ENCODE assay signal across 10 mouse cellular contexts in genomic region chr11:84181286-84181685, GRCm38 (mm10). TPM values are rescaled to one million over a fixed set of nuclear protein-coding genes. Genes with fewer than 3 reads are reported as not detected.
DNase-seq lines count a peak whose midpoint lies in the region; ATAC-seq and TF ChIP-seq lines count a peak whose summit lies in the region.
"Had no signal": no experiment of that assay in that cellular context is flagged by ENCODE, and none has a peak within 500 bp of the region (broad histone marks: within the 10 kb centered on the region; RNA-seq: fewer than 3 reads in every experiment).

No protein-coding gene starts in this region.

- no peaks in the 10 kb centered on the region for H3K9me3 ChIP-seq in erythroblast, embryonic 14.5 days (ENCODE audit: control insufficient read depth, low read length)
- no peaks in the 10 kb centered on the region for H3K9me3 ChIP-seq in CH12.LX (replicated peaks; ENCODE audit: low read length)
- no peaks in the 10 kb centered on the region for H3K9me3 ChIP-seq in hindbrain, embryonic 12.5 days (replicated peaks)

- no peak for TF ChIP-seq EP300 in CH12.LX (IDR thresholded peaks at IDR 0.05; ENCODE audit: low read length)

- peaks cover 39% of the 10 kb centered on the region for H3K79me2 ChIP-seq in CH12.LX (replicated peaks; ENCODE audit: control insufficient read depth, extremely low read depth, insufficient read depth, poor library complexity, severe bottlenecking)

- WGBS in hindbrain, embryonic 12.5 days: 74% methylated on average over 2 of the region's 2 CpGs
- WGBS in thymus, adult 2 months: 74% methylated on average over 2 of the region's 2 CpGs

- peak overlapping the region; percentile 85 for H3K9ac ChIP-seq in CH12.LX (ENCODE audit: insufficient read depth, low read depth)
- H3K9ac ChIP-seq in hindbrain, embryonic 12.5 days: no peak overlapping the region; the same call in 1 of the 2 replicates

- ATAC-seq in erythroblast, adult 5-6 weeks (replicated peaks; ENCODE audit: low FRiP score, poor library complexity, severe bottlenecking): no peak
- ATAC-seq in hindbrain, embryonic 12.5 days (ENCODE audit: low FRiP score): no peak

- peaks cover 39% of the 10 kb centered on the region for H3K4me1 ChIP-seq in erythroblast, embryonic 14.5 days (ENCODE audit: control insufficient read depth)
- peaks cover 6 to 38% of the 10 kb centered on the region in 2 experiments; a peak in 3 of 4 replicates for H3K4me1 ChIP-seq in CH12.LX (ENCODE audit: control insufficient read depth in 1 of 2, insufficient read depth in 2 of 2)
- peaks cover 17% of the 10 kb centered on the region for H3K4me1 ChIP-seq in hindbrain, embryonic 12.5 days
- H3K4me1 ChIP-seq in thymus, adult 2 months (replicated peaks; ENCODE audit: control insufficient read depth, insufficient read depth, low read length): peaks cover 4% of the 10 kb centered on the region; the same call in 1 of the 2 replicates

- peak overlapping the region; percentile 98 for H3K4me2 ChIP-seq in CH12.LX (ENCODE audit: insufficient read depth, low read depth, poor library complexity, severe bottlenecking)
- peak overlapping the region; percentile 61 for H3K4me2 ChIP-seq in hindbrain, embryonic 12.5 days (replicated peaks)

- no peak for TF ChIP-seq CTCF in CH12.LX (conservative IDR thresholded peaks at IDR 0.05 in 1 of 2, IDR thresholded peaks at IDR 0.05 in 1 of 2; ENCODE audit: low read depth in 2 of 2, low read length in 2 of 2)
- TF ChIP-seq CTCF in thymus, adult 2 months (IDR thresholded peaks at IDR 0.05; ENCODE audit: borderline replicate concordance, control insufficient read depth, extremely low read depth, insufficient read depth, low read length, poor library complexity): no peak

- dilution Hi-C loops in CH12.LX (cut with MboI; ENCODE audit: extremely low pct_ligation_motif_present, extremely low pct_unique_long_range_greater_than_20kb, low sequenced_read_pairs): no loop called here

- H3K27me3 ChIP-seq in erythroblast, embryonic 14.5 days (ENCODE audit: control insufficient read depth): no peaks in the 10 kb centered on the region
- peaks cover 6% of the 10 kb centered on the region for H3K27me3 ChIP-seq in CH12.LX (replicated peaks)
- H3K27me3 ChIP-seq in hindbrain, embryonic 12.5 days: no peaks in the 10 kb centered on the region
- no peaks in the 10 kb centered on the region for H3K27me3 ChIP-seq in thymus, adult 2 months (ENCODE audit: control insufficient read depth, insufficient read depth, low read length)

- no peak for TF ChIP-seq POLR2A in CH12.LX (IDR thresholded peaks at IDR 0.05; ENCODE audit: low read depth, low read length)
- no peak for TF ChIP-seq POLR2A in thymus, adult 2 months (IDR thresholded peaks at IDR 0.05; ENCODE audit: control insufficient read depth, extremely low read depth, insufficient read depth, low read length, poor library complexity)

- no peaks in the 10 kb centered on the region; the same call in 1 of the 2 replicates for H3K36me3 ChIP-seq in erythroblast, embryonic 14.5 days (ENCODE audit: control insufficient read depth)
- peaks cover 0 to 19% of the 10 kb centered on the region in 2 experiments for H3K36me3 ChIP-seq in CH12.LX (replicated peaks in 1 of 2; ENCODE audit: control insufficient read depth in 1 of 2, insufficient read depth in 1 of 2, low read length in 1 of 2)
- no peaks in the 10 kb centered on the region for H3K36me3 ChIP-seq in hindbrain, embryonic 12.5 days
- H3K36me3 ChIP-seq in thymus, adult 2 months (ENCODE audit: control insufficient read depth, insufficient read depth, low read length): no peaks in the 10 kb centered on the region

- H3K27ac ChIP-seq in CH12.LX (ENCODE audit: insufficient read depth, low read depth): no peak overlapping the region
- no peak overlapping the region for H3K27ac ChIP-seq in hindbrain, embryonic 12.5 days
- H3K27ac ChIP-seq in thymus, adult 2 months (ENCODE audit: control insufficient read depth, insufficient read depth, low read length): no peak overlapping the region

- TF ChIP-seq RAD21 in CH12.LX (IDR thresholded peaks at IDR 0.05; ENCODE audit: low read depth, low read length): no peak

- DNase-seq in CH12.LX (ENCODE audit: extremely low read depth): no peak
- peak; percentile 39 for DNase-seq in lung, postnatal 36 days
- no peak for DNase-seq in thymus, adult 2 months
- no peak for DNase-seq in cerebellum, postnatal 14 days
- no peak for DNase-seq in adrenal gland, postnatal 25 days
- DNase-seq: kidney, postnatal 25 days had no signal

- in situ Hi-C loops in CH12.LX (cut with MboI; ENCODE audit: low pct_ligation_motif_present, low pct_unique_long_range_greater_than_20kb, low sequenced_read_pairs): no loop called here

- peak overlapping the region; percentile 69 for H3K4me3 ChIP-seq in erythroblast, embryonic 14.5 days (replicated peaks)
- H3K4me3 ChIP-seq in CH12.LX (replicated peaks in 1 of 3; ENCODE audit: low read depth in 2 of 3, low read length in 2 of 3, poor library complexity in 1 of 3): peak overlapping the region in 2 of 3 experiments; percentile 72 to 76
- H3K4me3 ChIP-seq in hindbrain, embryonic 12.5 days: no peak overlapping the region; the same call in 1 of the 2 replicates
- H3K4me3 ChIP-seq in thymus, adult 2 months (ENCODE audit: control insufficient read depth, insufficient read depth, low read length): no peak overlapping the region

TF ChIP-seq in CH12.LX, 34 proteins besides CTCF, POLR2A, EP300 and RAD21:
- TF ChIP-seq CHD1 (IDR thresholded peaks at IDR 0.05; ENCODE audit: low read depth, low read length): no peak
- no peak for TF ChIP-seq MYC (IDR thresholded peaks at IDR 0.05; ENCODE audit: low read depth, low read length)
- no peak for TF ChIP-seq NRF1 (IDR thresholded peaks at IDR 0.05; ENCODE audit: low read depth, low read length)

RNA-seq across cellular contexts. Expression of gene Gm11437, which starts 14.0 kb away (rescaled TPM):
- not detected in 2 replicates for polyA plus RNA-seq in erythroblast, embryonic 14.5 days (2012)
- total RNA-seq in erythroblast, adult 5-6 weeks (2015; ENCODE audit: low replicate concordance): not detected in 2 replicates
- not detected in 2 replicates for total RNA-seq in erythroblast, adult 5-6 weeks (2017; ENCODE audit: low replicate concordance)
- total RNA-seq in CH12.LX (2012; rRNA removed): not detected in 2 replicates
- not detected in 2 replicates for total RNA-seq in CH12.LX (2014; rRNA removed)
- not detected in 2 replicates for polyA plus RNA-seq in CH12.LX (2012; ENCODE audit: insufficient read length, low read depth)
- 0.25 TPM in 1 of 2 replicates, not detected in the other for polyA plus RNA-seq in hindbrain, embryonic 12.5 days (2016; fragmentation: Nextera tagmentation; extraction: Ambion mirVana)
- not detected in 2 replicates for polyA plus RNA-seq in thymus, adult 2 months (2012; rRNA removed)
- total RNA-seq in adrenal gland, postnatal 25 days (2021): not detected in 2 replicates
- polyA plus RNA-seq: urinary bladder, adult 2 months had no signal

RNA-seq across cellular contexts. Expression of gene Acaca, which starts 51.8 kb away (rescaled TPM):
- 0.29 and 0.41 TPM in 2 replicates for polyA plus RNA-seq in erythroblast, embryonic 14.5 days (2012)
- total RNA-seq in erythroblast, adult 5-6 weeks (2015; ENCODE audit: low replicate concordance): 5.2 and 7.1 TPM in 2 replicates
- total RNA-seq in erythroblast, adult 5-6 weeks (2017; ENCODE audit: low replicate concordance): 4.5 and 26.4 TPM in 2 replicates
- total RNA-seq in CH12.LX (2012; rRNA removed) (61.7 and 76.5 TPM in 2 replicates), CH12.LX (2014; rRNA removed) (35.0 and 36.9 TPM in 2 replicates)
- 53.5 and 62.6 TPM in 2 replicates for polyA plus RNA-seq in CH12.LX (2012; ENCODE audit: insufficient read length, low read depth)
- polyA plus RNA-seq in hindbrain, embryonic 12.5 days (2016; fragmentation: Nextera tagmentation; extraction: Ambion mirVana): 31.6 and 43.3 TPM in 2 replicates
- polyA plus RNA-seq in thymus, adult 2 months (2012; rRNA removed): 25.3 and 38.3 TPM in 2 replicates
- total RNA-seq in adrenal gland, postnatal 25 days (2021): 264 and 316 TPM in 2 replicates

RNA-seq across cellular contexts. Expression of gene Tada2a, which starts 51.9 kb away (rescaled TPM):
- 0.05 and 0.15 TPM in 2 replicates for polyA plus RNA-seq in erythroblast, embryonic 14.5 days (2012)
- total RNA-seq in erythroblast, adult 5-6 weeks (2015; ENCODE audit: low replicate concordance): 0.58 and 3.8 TPM in 2 replicates
- 0.56 and 6.1 TPM in 2 replicates for total RNA-seq in erythroblast, adult 5-6 weeks (2017; ENCODE audit: low replicate concordance)
- total RNA-seq in CH12.LX (2012; rRNA removed) (37.5 and 40.8 TPM in 2 replicates), CH12.LX (2014; rRNA removed) (33.1 and 34.1 TPM in 2 replicates)
- 59.5 and 66.1 TPM in 2 replicates for polyA plus RNA-seq in CH12.LX (2012; ENCODE audit: insufficient read length, low read depth)
- polyA plus RNA-seq in hindbrain, embryonic 12.5 days (2016; fragmentation: Nextera tagmentation; extraction: Ambion mirVana): 32.7 and 33.3 TPM in 2 replicates
- polyA plus RNA-seq in thymus, adult 2 months (2012; rRNA removed): 6.4 and 6.7 TPM in 2 replicates
- 17.2 and 25.6 TPM in 2 replicates for total RNA-seq in adrenal gland, postnatal 25 days (2021)

Comparison
In these comparisons a context has a peak if more than half of its experiments do, and no peak if none do; other contexts are left out.
1. H3K4me3 ChIP-seq: peak in erythroblast, embryonic 14.5 days (single experiment) and CH12.LX (2 of 3); none in hindbrain, embryonic 12.5 days (single experiment) and thymus, adult 2 months (single experiment).
2. RNA of gene Acaca, which starts 51.8 kb away (polyA plus RNA-seq): 53.5 to 62.6 TPM in CH12.LX, 31.6 to 43.3 TPM in hindbrain, embryonic 12.5 days and 25.3 to 38.3 TPM in thymus, adult 2 months; 0.29 to 0.41 TPM in erythroblast, embryonic 14.5 days; every median in the first group is over 10 times any median in the second.